Mouse (Mus musculus): ENCODE measurements at regions not wholly inside any gene's neighbourhood (a gene's known extent, or its start where the extent isn't known, plus 50 kb on each side); places are given as distances from the start of the nearest gene placed in this dataset.
A peak's percentile ranks its signal among the peaks of the same experiment; 100 is the strongest.

GRCm38 (mm10) chr8:96174996-96175395 is 286.6 kb upstream of the Got2 start:
- Histone ChIP-seq H3K27me3 (ENCODE audit: control insufficient read depth, insufficient read depth, low read length) (no peaks in the 10 kb centered on the region), H3K4me1 (ENCODE audit: control insufficient read depth in 2 of 2, insufficient read depth in 2 of 2, low read length in 2 of 2) (no peaks in the 10 kb centered on the region), H3K36me3 (ENCODE audit: control insufficient read depth, insufficient read depth, low read length) (no peaks in the 10 kb centered on the region), H3K9ac (ENCODE audit: low read length) (no peak overlapping the region), H3K9me3 (ENCODE audit: control insufficient read depth, low read length) (peaks cover 5% of the 10 kb centered on the region; the same call in 1 of the 2 replicates), H3K4me3 (ENCODE audit: control insufficient read depth in 1 of 2, insufficient read depth in 1 of 2, low read depth in 1 of 2, low read length in 2 of 2) (no peak overlapping the region), H3K27ac (replicated peaks in 1 of 2; ENCODE audit: control insufficient read depth in 1 of 2, insufficient read depth in 1 of 2, low read depth in 2 of 2, low read length in 2 of 2) (no peak overlapping the region), H3K4me2 (ENCODE audit: low read length) (no peak overlapping the region)
- WGBS = 87% methylated on average over 5 of the region's 5 CpGs
- ATAC-seq (ENCODE audit: insufficient number of reproducible peaks, insufficient read depth, low FRiP score, low read depth) = no peak

GRCm38 (mm10) chr8:96164933-96165332 is 276.6 kb upstream of the Got2 start:
- Histone ChIP-seq H3K27ac (replicated peaks in 1 of 2; ENCODE audit: control insufficient read depth in 1 of 2, insufficient read depth in 1 of 2, low read depth in 2 of 2, low read length in 2 of 2) (no peak overlapping the region), H3K9me3 (ENCODE audit: control insufficient read depth, low read length) (no peaks in the 10 kb centered on the region), H3K27me3 (ENCODE audit: control insufficient read depth, insufficient read depth, low read length) (no peaks in the 10 kb centered on the region; the same call in 1 of the 2 replicates), H3K9ac (ENCODE audit: low read length) (no peak overlapping the region), H3K4me3 (ENCODE audit: control insufficient read depth in 1 of 2, insufficient read depth in 1 of 2, low read depth in 1 of 2, low read length in 2 of 2) (no peak overlapping the region), H3K4me1 (ENCODE audit: control insufficient read depth in 2 of 2, insufficient read depth in 2 of 2, low read length in 2 of 2) (no peaks in the 10 kb centered on the region; a peak in 1 of 4 replicates), H3K4me2 (ENCODE audit: low read length) (no peak overlapping the region), H3K36me3 (ENCODE audit: control insufficient read depth, insufficient read depth, low read length) (no peaks in the 10 kb centered on the region)
- ATAC-seq (ENCODE audit: insufficient number of reproducible peaks, insufficient read depth, low FRiP score, low read depth) = no peak
- WGBS = 87% methylated on average over 8 of the region's 8 CpGs

- Histone ChIP-seq H3K27me3 (ENCODE audit: control insufficient read depth, insufficient read depth, low read length) (no peaks in the 10 kb centered on the region; the same call in 1 of the 2 replicates), H3K36me3 (ENCODE audit: control insufficient read depth, insufficient read depth, low read length) (no peaks in the 10 kb centered on the region), H3K9me3 (ENCODE audit: control insufficient read depth, low read length) (no peaks in the 10 kb centered on the region), H3K9ac (ENCODE audit: low read length) (no peak overlapping the region), H3K4me2 (ENCODE audit: low read length) (peak overlapping the region; percentile 22; the same call in 1 of the 2 replicates), H3K4me1 (ENCODE audit: control insufficient read depth in 2 of 2, insufficient read depth in 2 of 2, low read length in 2 of 2) (no peaks in the 10 kb centered on the region; a peak in 1 of 4 replicates), H3K27ac (replicated peaks in 1 of 2; ENCODE audit: control insufficient read depth in 1 of 2, insufficient read depth in 1 of 2, low read depth in 2 of 2, low read length in 2 of 2) (no peak overlapping the region), H3K4me3 (ENCODE audit: control insufficient read depth in 1 of 2, insufficient read depth in 1 of 2, low read depth in 1 of 2, low read length in 2 of 2) (no peak overlapping the region)
- no peak for ATAC-seq (ENCODE audit: insufficient number of reproducible peaks, insufficient read depth, low FRiP score, low read depth)
- WGBS = 8% methylated on average over 6 of the region's 6 CpGs
Measured at GRCm38 (mm10) chr8:96159899-96160298, 271.6 kb upstream of the Got2 start.

- no peak for ATAC-seq (ENCODE audit: insufficient number of reproducible peaks, insufficient read depth, low FRiP score, low read depth)
- WGBS = 43% methylated on average over 12 of the region's 12 CpGs
- Histone ChIP-seq H3K27ac (replicated peaks in 1 of 2; ENCODE audit: control insufficient read depth in 1 of 2, insufficient read depth in 1 of 2, low read depth in 2 of 2, low read length in 2 of 2) (no peak overlapping the region), H3K36me3 (ENCODE audit: control insufficient read depth, insufficient read depth, low read length) (no peaks in the 10 kb centered on the region), H3K4me3 (ENCODE audit: control insufficient read depth in 1 of 2, insufficient read depth in 1 of 2, low read depth in 1 of 2, low read length in 2 of 2) (no peak overlapping the region), H3K9me3 (ENCODE audit: control insufficient read depth, low read length) (no peaks in the 10 kb centered on the region), H3K27me3 (ENCODE audit: control insufficient read depth, insufficient read depth, low read length) (no peaks in the 10 kb centered on the region), H3K4me1 (ENCODE audit: control insufficient read depth in 2 of 2, insufficient read depth in 2 of 2, low read length in 2 of 2) (peaks cover 0 to 4% of the 10 kb centered on the region in 2 experiments; a peak in 2 of 4 replicates), H3K9ac (ENCODE audit: low read length) (no peak overlapping the region), H3K4me2 (ENCODE audit: low read length) (peak overlapping the region; percentile 32; the same call in 1 of the 2 replicates)
Measured at GRCm38 (mm10) chr8:96152496-96153250, 264.3 kb upstream of the Got2 start.

GRCm38 (mm10) chr8:96152056-96152455 is 263.7 kb upstream of the Got2 start:
- no peak for ATAC-seq (ENCODE audit: insufficient number of reproducible peaks, insufficient read depth, low FRiP score, low read depth)
- Histone ChIP-seq H3K4me2 (ENCODE audit: low read length) (peak overlapping the region; percentile 32; the same call in 1 of the 2 replicates), H3K36me3 (ENCODE audit: control insufficient read depth, insufficient read depth, low read length) (no peaks in the 10 kb centered on the region), H3K4me3 (ENCODE audit: control insufficient read depth in 1 of 2, insufficient read depth in 1 of 2, low read depth in 1 of 2, low read length in 2 of 2) (no peak overlapping the region), H3K27ac (replicated peaks in 1 of 2; ENCODE audit: control insufficient read depth in 1 of 2, insufficient read depth in 1 of 2, low read depth in 2 of 2, low read length in 2 of 2) (no peak overlapping the region), H3K4me1 (ENCODE audit: control insufficient read depth in 2 of 2, insufficient read depth in 2 of 2, low read length in 2 of 2) (peaks cover 0 to 4% of the 10 kb centered on the region in 2 experiments; a peak in 2 of 4 replicates), H3K9ac (ENCODE audit: low read length) (no peak overlapping the region), H3K9me3 (ENCODE audit: control insufficient read depth, low read length) (no peaks in the 10 kb centered on the region), H3K27me3 (ENCODE audit: control insufficient read depth, insufficient read depth, low read length) (no peaks in the 10 kb centered on the region)
- 58% methylated on average over 10 of the region's 10 CpGs for WGBS

DNA sequence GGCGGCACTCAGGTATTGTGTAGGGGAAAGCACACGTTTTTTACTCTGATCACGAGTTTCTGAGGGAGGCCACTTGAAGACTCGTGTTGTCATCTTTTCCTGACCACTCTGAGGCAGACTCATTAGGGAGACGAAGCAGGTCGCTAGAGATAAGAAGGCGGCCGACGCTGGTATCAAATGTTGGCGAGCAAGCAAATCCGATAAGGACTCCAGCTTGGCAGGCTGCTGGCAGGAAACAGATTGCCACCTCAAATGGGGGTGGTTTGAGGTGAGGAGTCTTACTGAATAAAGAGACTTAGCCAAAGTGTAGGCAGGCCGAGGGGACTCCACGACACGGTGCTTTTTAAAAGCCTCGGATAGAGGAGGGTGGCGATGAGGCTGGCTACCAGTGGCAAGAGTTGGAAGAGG is 262.7 kb upstream of the Got2 start:
- H3K27ac ChIP-seq (replicated peaks in 1 of 2; ENCODE audit: control insufficient read depth in 1 of 2, insufficient read depth in 1 of 2, low read depth in 2 of 2, low read length in 2 of 2) = no peak overlapping the region
- WGBS = 16% methylated on average over 16 of the region's 16 CpGs
- H3K9me3 ChIP-seq (ENCODE audit: control insufficient read depth, low read length) = no peaks in the 10 kb centered on the region
- H3K4me1 ChIP-seq (ENCODE audit: control insufficient read depth in 2 of 2, insufficient read depth in 2 of 2, low read length in 2 of 2) = peaks cover 0 to 4% of the 10 kb centered on the region in 2 experiments; a peak in 2 of 4 replicates
- H3K27me3 ChIP-seq (ENCODE audit: control insufficient read depth, insufficient read depth, low read length) = no peaks in the 10 kb centered on the region
- no peaks in the 10 kb centered on the region for H3K36me3 ChIP-seq (ENCODE audit: control insufficient read depth, insufficient read depth, low read length)
- peak overlapping the region; percentile 59 for H3K4me2 ChIP-seq (ENCODE audit: low read length)
- H3K4me3 ChIP-seq (ENCODE audit: control insufficient read depth in 1 of 2, insufficient read depth in 1 of 2, low read depth in 1 of 2, low read length in 2 of 2) = peak overlapping the region in 1 of 2 experiments; percentile 14; a peak in 3 of 4 replicates
- ATAC-seq (ENCODE audit: insufficient number of reproducible peaks, insufficient read depth, low FRiP score, low read depth) = no peak
- no peak overlapping the region for H3K9ac ChIP-seq (ENCODE audit: low read length)

- no peak for ATAC-seq (ENCODE audit: insufficient number of reproducible peaks, insufficient read depth, low FRiP score, low read depth)
- no peaks in the 10 kb centered on the region for H3K36me3 ChIP-seq (ENCODE audit: control insufficient read depth, insufficient read depth, low read length)
- WGBS = 62% methylated on average over 5 of the region's 5 CpGs
- no peak overlapping the region for H3K27ac ChIP-seq (replicated peaks in 1 of 2; ENCODE audit: control insufficient read depth in 1 of 2, insufficient read depth in 1 of 2, low read depth in 2 of 2, low read length in 2 of 2)
- H3K9ac ChIP-seq (ENCODE audit: low read length) = no peak overlapping the region
- H3K4me2 ChIP-seq (ENCODE audit: low read length) = no peak overlapping the region
- no peaks in the 10 kb centered on the region for H3K4me1 ChIP-seq (ENCODE audit: control insufficient read depth in 2 of 2, insufficient read depth in 2 of 2, low read length in 2 of 2)
- no peak overlapping the region for H3K4me3 ChIP-seq (ENCODE audit: control insufficient read depth in 1 of 2, insufficient read depth in 1 of 2, low read depth in 1 of 2, low read length in 2 of 2)
- no peaks in the 10 kb centered on the region for H3K27me3 ChIP-seq (ENCODE audit: control insufficient read depth, insufficient read depth, low read length)
- no peaks in the 10 kb centered on the region for H3K9me3 ChIP-seq (ENCODE audit: control insufficient read depth, low read length)
Measured at GRCm38 (mm10) chr8:96132183-96132582, 243.8 kb upstream of the Got2 start.

Data from heart, embryonic 14.5 days (tissue).